Mouse (Mus musculus) kidney, postnatal 0 days (tissue): Measurements from ENCODE around the gene Polr2l. TPM values are rescaled to one million over a fixed set of nuclear protein-coding genes. Genes with fewer than 3 reads are reported as not detected.

Source experiments
- ATAC-seq: fragments of 200-750 bp; cut with Nextera tagmentation; replicated peaks from 2 replicates; pipeline ENCODE4 v1.8.0; 2017; ENCODE audit warnings: low read depth, moderate number of reproducible peaks, moderate TSS enrichment, moderate library complexity; ENCODE audit not compliant: low FRiP score
- DNase-seq: peaks from one replicate; pipeline ENCODE4 v3.0.0-alpha.2; 2016; ENCODE audit warnings: low spot score
- H3K27ac ChIP-seq: fragments of 300-500 bp; sonication (generic); 2 replicates; pipeline ENCODE4 v1.5.1; 2014; ENCODE audit warnings: mild to moderate bottlenecking
- H3K27me3 ChIP-seq: fragments of 300-500 bp; sonication (generic); 2 replicates; pipeline ENCODE4 v1.6.1; 2014; ENCODE audit warnings: low read length, mixed read lengths; ENCODE audit not compliant: insufficient read depth
- H3K36me3 ChIP-seq: fragments of 300-500 bp; sonication (generic); 2 replicates; pipeline ENCODE4 v1.6.1; 2014; ENCODE audit warnings: low read length, mixed read lengths; ENCODE audit not compliant: insufficient read depth
- H3K4me1 ChIP-seq: fragments of 300-500 bp; sonication (generic); replicated peaks from 2 replicates; pipeline ENCODE4 v1.6.1; 2014; ENCODE audit warnings: antibody characterized with exemption, low read length, mixed read lengths; ENCODE audit not compliant: insufficient read depth
- H3K4me2 ChIP-seq: fragments of 300-500 bp; sonication (generic); 2 replicates; pipeline ENCODE4 v1.6.1; 2014; ENCODE audit warnings: mild to moderate bottlenecking, low read length, moderate library complexity, mixed read lengths
- H3K4me3 ChIP-seq: fragments of 300-500 bp; sonication (generic); replicated peaks from 2 replicates; pipeline ENCODE4 v1.5.1; 2014; ENCODE audit warnings: low read depth, low read length
- H3K9ac ChIP-seq: fragments of 300-500 bp; sonication (generic); 2 replicates; pipeline ENCODE4 v1.6.1; 2014; ENCODE audit warnings: low read depth, low read length
- H3K9me3 ChIP-seq: fragments of 300-500 bp; sonication (generic); replicated peaks from 2 replicates; pipeline ENCODE4 v1.6.1; 2016; ENCODE audit warnings: low read length, inconsistent platforms, mixed read lengths
- CTCF ChIP-seq: IDR thresholded peaks from 2 replicates; pipeline ENCODE4 v1.5.1; 2016; ENCODE audit warnings: antibody characterized with exemption, low read depth, mild to moderate bottlenecking, moderate library complexity
- WGBS: fragments of 180-500 bp; shearing (Covaris S2); extraction: QIAGEN DNeasy Blood & Tissue Kit; methylation state at CpG from one replicate; pipeline ENCODE4 v1.1.7; 2014; 5-methylcytosine and 5-hydroxymethylcytosine counted together
- polyA plus RNA-seq: library from polyadenylated mRNA; unstranded; fragments of >200 nt; fragmentation: Nextera tagmentation; extraction: Ambion mirVana; gene quantifications from 2 replicates; pipeline ENCODE4 v1.2.1, GENCODE M21; 2015

Polr2l gene
- polyA plus RNA-seq, 1 experiment from 2014 or later: 72.2 TPM

DNA sequence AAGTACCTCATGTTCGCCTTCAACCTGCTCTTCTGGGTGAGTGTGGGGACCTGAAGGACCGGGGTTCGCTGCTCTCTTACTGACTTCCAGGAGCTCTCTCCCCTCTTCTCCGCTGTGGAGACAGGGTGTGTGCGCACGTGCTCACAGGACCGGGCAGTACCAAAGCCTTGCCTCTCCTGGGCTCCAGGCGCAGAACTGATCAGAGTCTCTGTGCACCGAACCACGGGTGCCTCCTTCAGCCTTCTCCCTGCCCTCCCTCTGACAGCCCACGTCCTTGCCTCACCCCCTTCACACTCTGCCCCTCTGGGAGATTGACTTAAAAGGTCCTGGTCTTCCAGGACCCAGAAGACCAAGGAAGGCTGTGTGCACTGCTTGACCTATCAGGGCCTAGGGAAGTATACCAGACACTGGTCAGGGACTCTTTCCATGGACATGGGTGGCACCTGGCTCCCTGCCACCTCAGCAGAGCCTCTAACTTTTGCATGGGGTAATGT is 7.6 kb upstream of the Polr2l start:
- WGBS: 13% methylated on average over 11 of the region's 11 CpGs
- peak overlapping the region; percentile 50; the same call in 1 of the 2 replicates for H3K9ac ChIP-seq
- no peaks in the 10 kb centered on the region for H3K9me3 ChIP-seq
- no peak for ATAC-seq
- H3K4me1 ChIP-seq: peaks cover 24% of the 10 kb centered on the region
- 0 out of 2 replicates have a peak, but pooled peaks cover 8% of the 10 kb centered on the region for H3K36me3 ChIP-seq
- H3K4me3 ChIP-seq: peak overlapping the region; percentile 50
- H3K27ac ChIP-seq: no peak overlapping the region
- TF ChIP-seq CTCF: no peak
- DNase-seq: no peak
- no peaks in the 10 kb centered on the region for H3K27me3 ChIP-seq
- peak overlapping the region; percentile 99 for H3K4me2 ChIP-seq

DNA sequence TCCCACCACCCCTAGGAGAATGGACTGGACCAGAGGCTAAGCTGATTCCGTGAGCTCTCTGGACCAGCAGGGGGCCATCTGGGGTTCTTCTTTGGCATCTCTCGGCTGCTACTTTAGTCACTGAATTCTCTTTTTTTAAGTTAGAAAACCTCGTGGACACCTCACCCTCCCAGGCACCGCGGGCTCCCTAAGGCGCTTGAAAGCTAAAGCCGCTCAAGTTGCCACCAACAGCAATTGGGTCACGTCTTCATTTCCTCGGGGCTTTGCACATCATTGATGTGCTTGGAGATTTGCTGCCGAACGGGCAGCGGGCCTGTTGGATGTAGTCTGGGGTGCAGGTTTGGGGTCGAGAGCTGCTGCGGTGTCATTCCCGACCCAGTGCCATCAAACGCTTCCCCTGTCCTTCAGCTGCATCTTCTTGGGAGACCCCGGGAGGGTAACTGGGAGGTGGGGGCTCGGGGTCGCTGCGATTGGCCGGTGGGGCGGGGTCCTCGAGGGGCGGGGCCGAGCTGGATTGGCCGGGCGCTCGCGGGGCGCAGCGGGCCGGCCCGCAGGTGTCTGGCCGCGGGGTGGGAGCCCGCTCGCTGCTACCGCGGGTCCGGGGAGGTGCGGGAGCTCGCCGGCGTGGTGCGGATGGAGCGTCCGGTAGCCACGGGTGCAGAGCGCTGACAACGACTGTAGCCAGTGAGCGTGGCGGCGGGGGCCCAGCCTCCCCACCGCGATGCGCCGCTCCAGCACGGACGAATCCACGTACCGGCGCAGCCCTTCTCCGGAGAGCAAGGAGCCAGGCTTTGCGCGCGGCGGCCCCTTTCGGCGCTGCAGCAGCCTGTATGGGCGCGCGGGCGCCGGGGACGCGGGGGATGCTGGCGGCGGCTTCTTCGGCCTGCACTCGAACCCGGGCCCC is 6.8 kb upstream of the Polr2l start:
- H3K27ac ChIP-seq: no peak overlapping the region
- 1% methylated on average over 77 of the region's 81 CpGs for WGBS
- peaks cover 32% of the 10 kb centered on the region for H3K4me1 ChIP-seq
- 0 out of 2 replicates have a peak, but pooled peaks cover 6% of the 10 kb centered on the region for H3K36me3 ChIP-seq
- H3K4me2 ChIP-seq: peak overlapping the region; percentile 99
- ATAC-seq (no peak; the same call in 1 of the 2 replicates), DNase-seq (peak; percentile 90)
- TF ChIP-seq CTCF: peak; percentile 68
- no peaks in the 10 kb centered on the region for H3K27me3 ChIP-seq
- peak overlapping the region; percentile 50; the same call in 1 of the 2 replicates for H3K9ac ChIP-seq
- peak overlapping the region; percentile 50 for H3K4me3 ChIP-seq
- no peaks in the 10 kb centered on the region for H3K9me3 ChIP-seq

DNA sequence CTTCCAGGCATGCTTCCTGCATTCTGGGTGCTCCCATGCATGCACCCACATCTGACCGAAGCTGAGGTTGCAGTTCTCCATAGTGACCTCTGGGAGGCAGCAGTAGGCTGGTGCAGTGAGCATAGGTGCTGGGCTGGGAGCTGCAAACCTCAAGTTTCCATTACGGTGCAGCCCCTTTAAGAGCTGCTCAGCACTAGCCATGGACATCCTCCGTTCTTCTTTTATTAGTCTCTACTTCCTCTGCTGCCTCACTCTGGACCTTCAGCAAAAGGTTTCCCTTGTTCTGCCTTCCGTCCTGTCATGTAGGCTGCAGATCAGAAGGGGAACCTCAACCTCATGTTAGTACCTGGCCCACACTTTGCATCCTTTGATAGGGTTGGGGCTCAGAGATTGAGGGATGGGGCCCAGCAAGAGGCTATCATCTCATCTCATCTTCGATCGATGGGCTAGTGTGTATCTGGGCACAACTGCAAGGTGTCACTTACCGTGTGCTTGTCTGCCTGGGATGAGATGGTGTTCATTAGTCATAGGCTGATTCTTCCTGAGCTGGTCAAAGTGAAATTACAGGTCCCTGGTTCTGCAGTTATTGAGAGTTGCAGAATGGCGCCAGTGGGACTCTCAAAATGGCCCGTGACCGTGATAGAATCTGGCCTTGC is 6.0 kb upstream of the Polr2l start:
- WGBS: 8% methylated on average over 10 of the region's 10 CpGs
- Histone ChIP-seq H3K9me3 (no peaks in the 10 kb centered on the region), H3K4me1 (peaks cover 33% of the 10 kb centered on the region), H3K9ac (no peak overlapping the region), H3K27me3 (no peaks in the 10 kb centered on the region), H3K4me2 (peak overlapping the region; percentile 99), H3K36me3 (no peaks in the 10 kb centered on the region), H3K27ac (no peak overlapping the region), H3K4me3 (peak overlapping the region; percentile 50)
- no peak; the same call in 1 of the 2 replicates for ATAC-seq
- peak; percentile 92 for DNase-seq
- TF ChIP-seq CTCF: peak; percentile 95

DNA sequence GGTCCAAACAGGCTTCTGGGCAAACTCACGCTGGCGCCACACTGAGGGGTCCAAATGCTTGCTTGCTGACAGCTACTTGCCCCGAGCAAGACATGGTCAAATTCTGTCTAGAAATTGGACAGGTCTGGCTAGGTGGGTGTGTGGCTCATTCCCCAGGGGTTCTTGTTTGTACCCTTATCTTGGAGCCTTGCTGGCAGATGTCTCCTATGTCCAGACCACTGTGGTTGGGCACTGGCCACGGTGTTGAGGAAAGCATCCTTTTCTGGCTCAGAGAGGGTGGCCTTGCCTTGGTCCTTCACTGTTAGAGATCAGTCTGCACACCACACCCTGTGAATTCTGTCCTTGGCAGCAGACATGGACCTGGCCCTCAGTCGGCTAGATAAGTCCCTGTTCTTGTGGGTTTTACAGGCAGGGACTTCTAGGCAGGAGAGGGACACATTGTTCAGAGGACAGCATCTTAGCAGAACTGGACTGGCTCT is 3.4 kb upstream of the Polr2l start:
- DNase-seq (no peak), ATAC-seq (no peak)
- H3K36me3 ChIP-seq: no peaks in the 10 kb centered on the region
- no peaks in the 10 kb centered on the region for H3K9me3 ChIP-seq
- H3K27ac ChIP-seq: peak overlapping the region; percentile 96
- no peak for TF ChIP-seq CTCF
- no peak overlapping the region for H3K4me3 ChIP-seq
- H3K4me2 ChIP-seq: peak overlapping the region; percentile 97
- peak overlapping the region; percentile 9; the same call in 1 of the 2 replicates for H3K9ac ChIP-seq
- no peaks in the 10 kb centered on the region for H3K27me3 ChIP-seq
- WGBS: 69% methylated on average over 5 of the region's 5 CpGs
- peaks cover 39% of the 10 kb centered on the region for H3K4me1 ChIP-seq

DNA sequence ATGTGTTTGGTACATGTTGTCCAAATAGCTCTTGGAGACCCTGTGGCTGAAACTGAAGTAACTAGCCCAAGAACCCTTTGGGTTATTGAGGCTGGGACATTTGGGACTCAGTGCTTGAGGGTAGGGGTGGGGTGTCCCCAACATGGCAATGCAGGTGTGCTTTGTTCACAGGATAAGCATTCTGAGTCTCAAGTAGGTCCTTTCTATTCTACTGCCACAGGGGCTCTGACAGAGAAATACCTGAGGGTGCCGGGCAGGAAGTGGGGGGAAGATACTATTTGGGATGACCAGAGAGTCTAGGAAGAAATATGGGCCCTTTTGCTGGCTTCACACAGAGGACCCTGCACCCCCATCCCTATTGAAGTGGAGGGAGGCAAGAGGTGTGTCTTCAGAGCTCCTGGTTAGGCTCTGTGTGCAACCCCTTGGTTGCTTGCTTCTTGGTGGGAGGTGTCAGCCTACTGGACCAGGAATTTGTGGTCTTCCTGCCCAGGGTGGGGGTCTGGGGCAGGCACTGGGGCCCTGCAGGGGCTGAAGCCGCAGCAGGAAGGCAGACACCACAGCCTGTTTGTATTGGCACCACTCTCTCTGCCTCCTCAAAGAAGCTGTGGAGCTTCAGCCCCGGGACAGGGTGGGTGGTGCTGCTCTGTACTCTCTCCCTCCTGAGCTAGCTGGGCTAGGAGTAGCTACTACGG is 2.8 kb upstream of the Polr2l start:
- no peak for TF ChIP-seq CTCF
- H3K9ac ChIP-seq: peak overlapping the region; percentile 88
- WGBS: 38% methylated on average over 4 of the region's 4 CpGs
- H3K27me3 ChIP-seq: no peaks in the 10 kb centered on the region
- peaks cover 37% of the 10 kb centered on the region for H3K4me1 ChIP-seq
- no peak for ATAC-seq
- no peaks in the 10 kb centered on the region for H3K9me3 ChIP-seq
- peak overlapping the region; percentile 96 for H3K27ac ChIP-seq
- H3K4me3 ChIP-seq: no peak overlapping the region
- DNase-seq: peak; percentile 66
- peak overlapping the region; percentile 97 for H3K4me2 ChIP-seq
- no peaks in the 10 kb centered on the region for H3K36me3 ChIP-seq
